Mouse (Mus musculus) ES-E14 (cell line): ENCODE measurements around the gene Arsa. TPM values are rescaled to one million over a fixed set of nuclear protein-coding genes. Genes with fewer than 3 reads are reported as not detected.

Source experiments
- DNase-seq: peaks from one replicate; pipeline ENCODE4 v3.0.0-alpha.2; 2013; ENCODE audit warnings: low read depth, low spot score
- H3K27ac ChIP-seq: 2 replicates; pipeline ENCODE4 v1.5.1; 2012; ENCODE audit warnings: low read depth, mild to moderate bottlenecking, low read length, moderate library complexity, mixed read lengths; ENCODE audit not compliant: poor library complexity, insufficient read depth, severe bottlenecking
- H3K36me3 ChIP-seq: 2 replicates; pipeline ENCODE4 v1.6.1; 2012; ENCODE audit warnings: mild to moderate bottlenecking, low read length, moderate library complexity, mixed read lengths; ENCODE audit not compliant: control insufficient read depth, poor library complexity, insufficient read depth, severe bottlenecking
- H3K4me1 ChIP-seq, 2 experiments: fragments of 150-350 bp in 1 of 2; sonication (generic) in 1 of 2; 2 replicates each; pipeline ENCODE4 v1.6.1; 2012; ENCODE audit warnings: low read length in 2 of 2, mild to moderate bottlenecking in 1 of 2, mixed read lengths in 1 of 2; ENCODE audit not compliant: control insufficient read depth in 2 of 2, insufficient read depth in 2 of 2, poor library complexity in 1 of 2
- H3K4me3 ChIP-seq, 2 experiments: fragments of 150-350 bp in 1 of 2; sonication (generic) in 1 of 2; 2 replicates each; pipeline ENCODE4 v1.5.1; 2012; ENCODE audit warnings: low read length in 2 of 2, low read depth in 1 of 2, mild to moderate bottlenecking in 1 of 2, mixed read lengths in 1 of 2; ENCODE audit not compliant: insufficient read depth in 1 of 2, poor library complexity in 1 of 2, severe bottlenecking in 1 of 2
- H3K9ac ChIP-seq: 2 replicates; pipeline ENCODE4 v1.6.1; 2012; ENCODE audit warnings: low read depth, mild to moderate bottlenecking, low read length, mixed read lengths; ENCODE audit not compliant: poor library complexity, insufficient read depth, severe bottlenecking
- H3K9me3 ChIP-seq: fragments of 150-350 bp; sonication (generic); 2 replicates; pipeline ENCODE4 v1.6.1; 2012; ENCODE audit warnings: low read depth, mild to moderate bottlenecking, low read length; ENCODE audit not compliant: control insufficient read depth, insufficient read depth
- CHD2 ChIP-seq: IDR thresholded peaks from 2 replicates; pipeline ENCODE4 v1.6.1; 2014; ENCODE audit warnings: mild to moderate bottlenecking, low read depth, low read length, inconsistent platforms
- HCFC1 ChIP-seq: IDR thresholded peaks from 2 replicates; pipeline ENCODE4 v1.6.1; 2012; ENCODE audit warnings: low read length, inconsistent platforms, borderline replicate concordance; ENCODE audit not compliant: insufficient read depth
- MAFK ChIP-seq: IDR thresholded peaks from 2 replicates; pipeline ENCODE4 v1.6.1; 2014; ENCODE audit warnings: mild to moderate bottlenecking, low read depth, low read length, inconsistent platforms; ENCODE audit not compliant: insufficient read depth
- ZC3H11A ChIP-seq: IDR thresholded peaks from 2 replicates; pipeline ENCODE4 v1.6.1; 2012; ENCODE audit warnings: low read depth, mild to moderate bottlenecking, inconsistent platforms, low read length, borderline replicate concordance
- ZNF384 ChIP-seq: IDR thresholded peaks from 2 replicates; pipeline ENCODE4 v1.6.1; 2012; ENCODE audit warnings: low read depth, low read length, inconsistent platforms
- in situ Hi-C, 2 experiments: fragments of 600-800 bp; cut with MboI; formaldehyde crosslinking; loops; one replicate each; pipeline ENCODE4 v1.15.1; 2025; ENCODE audit warnings: low sequenced_read_pairs in 2 of 2, inconsistent platforms in 1 of 2; ENCODE audit not compliant: unreplicated experiment in 2 of 2
- total RNA-seq: library from RNA; depleted of rRNA; stranded (reverse); fragments of 300-350 nt; gene quantifications from 2 replicates; pipeline ENCODE4 v1.2.3, GENCODE M21; 2012

The Arsa gene
- total RNA-seq, 1 experiment = 11.7 TPM

DNA sequence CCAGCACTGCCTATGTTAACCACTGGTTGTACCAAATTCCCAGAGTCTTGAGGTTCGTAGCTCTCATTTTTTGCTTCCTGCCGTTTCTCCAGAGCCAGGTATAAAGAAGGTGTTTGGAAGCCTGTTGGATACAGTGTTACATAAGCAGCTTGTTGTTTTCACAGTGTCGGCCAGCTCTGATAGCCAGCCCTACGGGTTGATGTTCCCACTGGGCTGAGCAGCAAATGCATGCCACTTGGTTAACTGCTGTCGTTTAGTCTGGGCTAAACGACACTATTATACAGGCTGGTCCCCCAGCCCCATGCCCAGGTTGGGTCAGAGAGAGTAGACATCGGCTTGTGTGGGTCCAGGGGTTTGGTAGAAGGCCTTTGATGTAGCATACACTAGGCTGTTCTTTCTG lies 44.7 kb upstream of the Arsa start:
- Histone ChIP-seq H3K4me3 (no peak overlapping the region), H3K9me3 (no peaks in the 10 kb centered on the region), H3K27ac (no peak overlapping the region), H3K9ac (no peak overlapping the region), H3K4me1 (no peaks in the 10 kb centered on the region; a peak in 1 of 4 replicates), H3K36me3 (no peaks in the 10 kb centered on the region; the same call in 1 of the 2 replicates)
- in situ Hi-C loops = no loop called here
- TF ChIP-seq HCFC1 (no peak), ZC3H11A (no peak), CHD2 (no peak), ZNF384 (no peak), MAFK (no peak)
- DNase-seq = no peak

DNA sequence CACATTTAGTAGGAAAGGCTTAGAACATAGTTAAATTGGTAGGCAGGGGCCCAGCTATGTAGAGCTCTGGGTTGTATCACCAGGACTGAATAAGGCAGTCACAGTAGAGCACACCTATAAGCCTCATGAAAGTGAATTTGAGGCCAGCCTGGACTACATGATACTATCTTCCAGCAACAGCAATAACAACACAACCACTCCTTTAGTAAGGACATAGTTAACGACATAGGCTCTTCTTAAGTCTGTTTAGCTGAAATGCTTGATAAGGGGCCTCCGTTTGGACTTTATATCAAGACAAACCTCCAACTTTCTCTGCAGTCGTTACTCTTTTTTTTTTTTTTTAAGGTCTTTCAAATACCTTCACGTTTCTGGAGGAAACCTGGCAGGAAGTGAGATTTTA lies 35.5 kb upstream of the Arsa start:
- in situ Hi-C loops = no loop called here
- Histone ChIP-seq H3K4me1 (no peaks in the 10 kb centered on the region), H3K9ac (no peak overlapping the region), H3K36me3 (no peaks in the 10 kb centered on the region), H3K9me3 (no peaks in the 10 kb centered on the region), H3K4me3 (no peak overlapping the region), H3K27ac (no peak overlapping the region)
- no peak for DNase-seq
- no peak for TF ChIP-seq MAFK
- no peak for TF ChIP-seq HCFC1
- no peak for TF ChIP-seq CHD2
- TF ChIP-seq ZC3H11A = no peak
- no peak for TF ChIP-seq ZNF384

DNA sequence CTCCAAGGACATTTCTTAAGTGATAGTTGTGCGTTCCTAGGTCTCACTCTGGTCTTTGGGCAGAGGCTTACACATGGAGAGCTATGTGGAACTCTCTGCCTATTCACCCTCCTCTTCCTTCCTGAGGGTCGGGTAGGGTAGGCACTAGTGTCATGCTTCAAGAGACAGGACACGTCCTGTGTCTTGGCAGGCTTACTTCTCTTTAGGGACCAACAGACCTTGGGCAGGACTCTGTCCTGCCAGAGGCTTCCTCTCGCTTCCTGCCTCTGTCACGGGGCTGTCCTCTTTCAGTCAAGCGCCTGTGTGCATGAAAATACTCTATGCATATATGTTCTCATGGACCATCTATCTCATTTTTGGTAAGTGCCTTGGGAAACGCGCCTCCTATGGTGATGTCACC lies 30.5 kb upstream of the Arsa start:
- Histone ChIP-seq H3K9ac (no peak overlapping the region), H3K27ac (no peak overlapping the region), H3K9me3 (no peaks in the 10 kb centered on the region), H3K4me1 (no peaks in the 10 kb centered on the region), H3K4me3 (no peak overlapping the region), H3K36me3 (peaks cover 10% of the 10 kb centered on the region; the same call in 1 of the 2 replicates)
- in situ Hi-C loops = no loop called here
- no peak for TF ChIP-seq HCFC1
- no peak for TF ChIP-seq ZNF384
- TF ChIP-seq ZC3H11A = no peak
- no peak for TF ChIP-seq MAFK
- no peak for TF ChIP-seq CHD2
- no peak for DNase-seq

DNA sequence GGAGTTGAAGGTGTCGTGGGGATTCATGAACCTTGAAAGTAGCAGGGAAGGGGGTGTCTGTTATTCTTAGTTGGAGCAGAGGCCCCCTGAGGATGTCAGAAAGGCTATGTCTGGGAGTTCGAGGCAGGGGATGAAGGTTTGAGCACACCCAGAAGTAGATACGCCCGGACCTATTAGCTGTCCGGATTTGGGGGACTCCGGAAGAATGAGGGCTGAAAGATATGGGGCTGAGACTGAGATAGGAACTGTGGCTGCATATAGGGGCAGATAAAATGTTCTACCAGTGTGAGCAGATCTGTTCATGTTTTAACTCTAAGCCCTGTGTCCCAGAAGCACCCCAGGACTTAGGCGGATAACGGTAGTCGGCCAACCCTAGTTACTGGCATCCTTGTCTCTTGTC lies 27.6 kb upstream of the Arsa start:
- Histone ChIP-seq H3K4me1 (peaks cover 2 to 3% of the 10 kb centered on the region in 2 experiments; a peak in 2 of 4 replicates), H3K36me3 (peaks cover 10% of the 10 kb centered on the region; the same call in 1 of the 2 replicates), H3K9me3 (no peaks in the 10 kb centered on the region), H3K4me3 (no peak overlapping the region), H3K27ac (no peak overlapping the region), H3K9ac (no peak overlapping the region)
- TF ChIP-seq ZC3H11A (no peak), ZNF384 (no peak), MAFK (no peak), HCFC1 (no peak), CHD2 (no peak)
- DNase-seq = no peak
- in situ Hi-C loops = no loop called here

DNA sequence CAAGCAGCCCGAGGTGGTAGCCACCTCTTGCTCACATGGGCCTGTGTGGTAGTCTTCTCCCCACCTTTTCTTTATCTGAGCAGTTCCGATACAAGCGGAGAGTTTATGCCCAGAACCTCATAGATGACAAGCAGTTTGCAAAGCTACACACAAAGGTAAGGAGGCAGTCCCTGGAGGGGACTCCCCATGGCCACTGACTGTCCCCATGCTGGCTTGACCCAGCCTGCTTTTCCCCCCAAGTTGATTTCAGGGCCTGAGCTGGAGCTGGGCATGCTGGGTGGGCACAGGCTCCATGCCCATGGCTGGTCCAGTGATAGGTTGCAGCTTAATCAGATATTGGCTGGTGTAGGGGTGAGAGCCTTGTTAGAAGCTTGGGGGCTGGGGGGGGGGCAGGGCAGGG lies 24.1 kb upstream of the Arsa start:
- in situ Hi-C loops = no loop called here
- peaks cover 3 to 17% of the 10 kb centered on the region in 2 experiments; a peak in 2 of 4 replicates for H3K4me1 ChIP-seq
- no peak overlapping the region for H3K27ac ChIP-seq
- no peak for DNase-seq
- TF ChIP-seq ZC3H11A (no peak), ZNF384 (no peak), CHD2 (no peak), MAFK (no peak), HCFC1 (no peak)
- H3K4me3 ChIP-seq = no peak overlapping the region
- no peak overlapping the region for H3K9ac ChIP-seq
- no peaks in the 10 kb centered on the region for H3K9me3 ChIP-seq
- H3K36me3 ChIP-seq = peaks cover 9% of the 10 kb centered on the region; the same call in 1 of the 2 replicates
